Mouse (Mus musculus) layer of hippocampus, adult 6 months (tissue): Measurements from ENCODE around the gene Mphosph9. TPM values are rescaled to one million over a fixed set of nuclear protein-coding genes. Genes with fewer than 3 reads are reported as not detected.

Experiments
- long read RNA-seq, 2 experiments: library from polyadenylated mRNA; unstranded; transcript quantifications; one replicate each; pipeline ENCODE4 v2.0.0; 2019 to 2020
- polyA plus RNA-seq: library from polyadenylated mRNA; unstranded; fragments of <200 nt; fragmentation: Nextera tagmentation; gene quantifications from 2 replicates; pipeline ENCODE4 v1.2.3, GENCODE M21; 2021

Gene Mphosph9
- 7.5 and 10.0 TPM in 2 replicates for polyA plus RNA-seq
- long read RNA-seq, experiment 1, full-length matches to known transcripts: 2 of 23 reads
- long read RNA-seq, experiment 1, partial matches to known transcripts: 15 of 23 reads
- long read RNA-seq, experiment 1, other reads (novel, unspliced or antisense): 6 of 23 reads
- long read RNA-seq, experiment 2, full-length matches to known transcripts: 3 of 42 reads
- long read RNA-seq, experiment 2, partial matches to known transcripts: 22 of 42 reads
- long read RNA-seq, experiment 2, other reads (novel, unspliced or antisense): 17 of 42 reads

GRCm38 (mm10) chr5:124327510-124328364 lies at the start of gene Mphosph9, which contains the start of gene 2810006K23Rik:
TSS of gene Mphosph9 (minus strand) at chr5:124327972.
TSS of gene 2810006K23Rik (plus strand) at chr5:124328089.

GRCm38 (mm10) chr5:124362982-124363381 lies 35.2 kb upstream of the Mphosph9 start, which contains the start of gene Cdk2ap1:
TSS of gene Cdk2ap1 (minus strand) at chr5:124363082.

GRCm38 (mm10) chr5:124249614-124250591 lies 77.9 kb downstream of the Mphosph9 start, which contains the start of gene Pitpnm2:
TSS of gene Pitpnm2 (minus strand) at chr5:124249760.

Other genes starting within 250 kb of the Mphosph9 start
- 21.3 and 22.5 TPM in 2 replicates for gene Abcb9, start 232.2 kb downstream of the Mphosph9 start, polyA plus RNA-seq
- 49.9 and 51.2 TPM in 2 replicates for gene Ogfod2, start 215.7 kb downstream of the Mphosph9 start, polyA plus RNA-seq
- 108 and 119 TPM in 2 replicates for gene Arl6ip4, start 211.9 kb downstream of the Mphosph9 start, polyA plus RNA-seq
- gene Pitpnm2, start 78.2 kb downstream of the Mphosph9 start, polyA plus RNA-seq: 36.2 and 36.6 TPM in 2 replicates
- 10.2 and 12.2 TPM in 2 replicates for gene 2810006K23Rik, start 117 bp upstream of the Mphosph9 start, polyA plus RNA-seq
- gene Cdk2ap1, start 35.1 kb upstream of the Mphosph9 start, polyA plus RNA-seq: 13.5 and 14.6 TPM in 2 replicates
- 52.9 and 53.6 TPM in 2 replicates for gene Sbno1, start 98.0 kb upstream of the Mphosph9 start, polyA plus RNA-seq
- 4.9 and 5.2 TPM in 2 replicates for gene Kmt5a, start 112.0 kb upstream of the Mphosph9 start, polyA plus RNA-seq
- gene Rilpl2, start 150.4 kb upstream of the Mphosph9 start, polyA plus RNA-seq: 31.8 and 35.4 TPM in 2 replicates
- gene Snrnp35, start 155.2 kb upstream of the Mphosph9 start, polyA plus RNA-seq: 5.9 and 7.7 TPM in 2 replicates
- 15.0 and 15.5 TPM in 2 replicates for gene Rilpl1, start 203.4 kb upstream of the Mphosph9 start, polyA plus RNA-seq
- 240 and 241 TPM in 2 replicates for gene Tmed2, start 212.7 kb upstream of the Mphosph9 start, polyA plus RNA-seq
- 11.7 and 11.9 TPM in 2 replicates for gene Ddx55, start 224.9 kb upstream of the Mphosph9 start, polyA plus RNA-seq